Mouse (Mus musculus) lung, embryonic 16.5 days (tissue): ENCODE measurements at regions not wholly inside any gene's neighbourhood (a gene's known extent, or its start where the extent isn't known, plus 50 kb on each side); places are given as distances from the start of the nearest gene placed in this dataset.
"Not testable (repeated sequence)": the region's sequence is repeated elsewhere in the genome, so short reads cannot be mapped to it uniquely, and the experiment has no call there.

ENCODE experiments used
- ATAC-seq: fragments of 200-750 bp; cut with Nextera tagmentation; 2 replicates; pipeline ENCODE4 v1.8.0; 2017; ENCODE audit warnings: low read depth, mild to moderate bottlenecking, moderate library complexity
- H3K27ac ChIP-seq: fragments of 300-500 bp; sonication (generic); 2 replicates; pipeline ENCODE4 v1.5.1; 2014; ENCODE audit warnings: mild to moderate bottlenecking, control low read depth, low read length
- H3K27me3 ChIP-seq: fragments of 300-500 bp; sonication (generic); 2 replicates; pipeline ENCODE4 v1.6.1; 2014; ENCODE audit warnings: low read depth, low read length, mixed read lengths; ENCODE audit not compliant: control insufficient read depth, insufficient read depth
- H3K36me3 ChIP-seq: fragments of 300-500 bp; sonication (generic); 2 replicates; pipeline ENCODE4 v1.6.1; 2014; ENCODE audit warnings: low read length; ENCODE audit not compliant: control insufficient read depth, insufficient read depth
- H3K4me1 ChIP-seq: fragments of 300-500 bp; sonication (generic); replicated peaks from 2 replicates; pipeline ENCODE4 v1.6.1; 2014; ENCODE audit warnings: low read length, mixed read lengths; ENCODE audit not compliant: control insufficient read depth, insufficient read depth
- H3K4me2 ChIP-seq: fragments of 300-500 bp; sonication (generic); 2 replicates; pipeline ENCODE4 v1.6.1; 2014; ENCODE audit warnings: low read depth, low read length, control low read depth
- H3K4me3 ChIP-seq: fragments of 300-500 bp; sonication (generic); 2 replicates; pipeline ENCODE4 v1.5.1; 2014; ENCODE audit warnings: mild to moderate bottlenecking, low read length, control low read depth
- H3K9ac ChIP-seq: fragments of 300-500 bp; sonication (generic); 2 replicates; pipeline ENCODE4 v1.6.1; 2014; ENCODE audit warnings: low read length, control low read depth
- H3K9me3 ChIP-seq: fragments of 300-500 bp; sonication (generic); 2 replicates; pipeline ENCODE4 v1.6.1; 2016; ENCODE audit warnings: low read length; ENCODE audit not compliant: control insufficient read depth
- WGBS: fragments of 180-500 bp; shearing (Covaris S2); extraction: QIAGEN DNeasy Blood & Tissue Kit; methylation state at CpG from one replicate; pipeline ENCODE4 v1.1.7; 2014; 5-methylcytosine and 5-hydroxymethylcytosine counted together

DNA sequence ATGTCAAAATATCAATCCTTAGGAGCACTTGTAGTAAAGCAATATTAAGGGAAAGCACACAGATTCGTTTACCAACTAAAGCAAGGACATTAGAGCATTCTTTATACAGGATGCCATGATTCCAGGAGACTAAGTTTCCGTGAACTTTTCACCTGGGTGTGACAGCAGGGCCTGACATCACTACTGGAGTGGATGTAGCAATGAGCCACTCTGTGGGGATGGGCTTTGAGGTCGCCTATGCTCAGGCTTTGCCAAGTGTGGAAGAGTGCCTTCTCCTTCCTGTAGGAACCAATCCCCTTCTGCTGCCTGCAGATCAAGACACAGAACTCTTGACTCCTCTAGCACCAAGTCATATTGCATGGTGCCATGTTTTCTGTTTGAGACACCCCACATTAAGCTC, 85.3 kb upstream of the Trim24 start:
- H3K9ac ChIP-seq, H3K4me3 ChIP-seq, H3K4me2 ChIP-seq, H3K27ac ChIP-seq, H3K36me3 ChIP-seq, H3K27me3 ChIP-seq, ATAC-seq, H3K4me1 ChIP-seq: not testable (repeated sequence)
- peaks cover 12% of the 10 kb centered on the region for H3K9me3 ChIP-seq
- WGBS: 84% methylated on average over 3 of the region's 3 CpGs

GRCm38 (mm10) chr6:37785741-37786140, 84.9 kb upstream of the Trim24 start:
- no peak for ATAC-seq
- H3K9me3 ChIP-seq: peaks cover 12% of the 10 kb centered on the region
- no peaks in the 10 kb centered on the region for H3K36me3 ChIP-seq
- no peak overlapping the region for H3K4me2 ChIP-seq
- WGBS: 83% methylated on average over 7 of the region's 7 CpGs
- no peaks in the 10 kb centered on the region for H3K4me1 ChIP-seq
- H3K27ac ChIP-seq: no peak overlapping the region
- H3K9ac ChIP-seq: no peak overlapping the region
- H3K27me3 ChIP-seq: no peaks in the 10 kb centered on the region
- H3K4me3 ChIP-seq: no peak overlapping the region

- H3K4me3 ChIP-seq, H3K27ac ChIP-seq, H3K27me3 ChIP-seq, H3K4me2 ChIP-seq, H3K36me3 ChIP-seq, H3K9ac ChIP-seq, ATAC-seq, H3K4me1 ChIP-seq: not testable (repeated sequence)
- 91% methylated on average over 2 of the region's 8 CpGs for WGBS
- peaks cover 12% of the 10 kb centered on the region for H3K9me3 ChIP-seq
These were observed 82.8 kb upstream of the Trim24 start for GRCm38 (mm10) chr6:37787858-37788257.

DNA sequence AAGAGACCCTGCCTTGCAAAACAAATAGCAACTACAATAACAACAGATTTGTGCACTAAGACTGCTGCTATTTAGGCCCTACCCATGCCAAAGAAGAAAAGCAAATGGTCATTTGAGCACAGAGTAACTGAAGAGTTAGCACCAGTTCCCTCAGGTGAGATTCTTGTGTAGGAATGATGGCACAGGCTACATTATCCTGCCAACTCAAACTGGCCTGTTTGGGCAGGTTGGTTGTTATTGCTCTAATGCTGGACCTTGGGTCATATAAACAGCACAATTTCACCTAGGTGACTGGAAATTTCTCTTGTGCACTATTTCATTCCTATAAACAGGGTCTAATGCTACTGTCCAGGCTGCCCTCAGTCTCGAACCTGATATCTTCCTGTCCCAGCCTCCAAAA, 79.7 kb upstream of the Trim24 start:
- Histone ChIP-seq H3K9me3 (peaks cover 2% of the 10 kb centered on the region; the same call in 1 of the 2 replicates), H3K4me3 (no peak overlapping the region), H3K27me3 (no peaks in the 10 kb centered on the region), H3K4me1 (no peaks in the 10 kb centered on the region), H3K27ac (no peak overlapping the region), H3K36me3 (no peaks in the 10 kb centered on the region), H3K9ac (no peak overlapping the region), H3K4me2 (no peak overlapping the region)
- 84% methylated on average over 1 of the region's 1 CpGs for WGBS
- no peak for ATAC-seq

GRCm38 (mm10) chr6:37794211-37794610, 76.4 kb upstream of the Trim24 start:
- Histone ChIP-seq H3K9ac (no peak overlapping the region), H3K9me3 (peaks cover 5% of the 10 kb centered on the region; the same call in 1 of the 2 replicates), H3K4me1 (no peaks in the 10 kb centered on the region), H3K4me3 (no peak overlapping the region), H3K27me3 (no peaks in the 10 kb centered on the region), H3K4me2 (no peak overlapping the region), H3K36me3 (no peaks in the 10 kb centered on the region), H3K27ac (no peak overlapping the region)
- 63% methylated on average over 4 of the region's 4 CpGs for WGBS
- no peak for ATAC-seq

GRCm38 (mm10) chr6:37795001-37795400, 75.6 kb upstream of the Trim24 start:
- Histone ChIP-seq H3K4me1 (no peaks in the 10 kb centered on the region), H3K36me3 (no peaks in the 10 kb centered on the region), H3K9me3 (peaks cover 5% of the 10 kb centered on the region; the same call in 1 of the 2 replicates), H3K27ac (no peak overlapping the region), H3K4me3 (no peak overlapping the region), H3K27me3 (no peaks in the 10 kb centered on the region), H3K4me2 (no peak overlapping the region), H3K9ac (no peak overlapping the region)
- no peak for ATAC-seq

GRCm38 (mm10) chr6:37803231-37803630, 67.4 kb upstream of the Trim24 start:
- ATAC-seq: no peak
- no peak overlapping the region for H3K27ac ChIP-seq
- H3K9ac ChIP-seq: no peak overlapping the region
- WGBS: 85% methylated on average over 5 of the region's 5 CpGs
- peaks cover 2% of the 10 kb centered on the region; the same call in 1 of the 2 replicates for H3K9me3 ChIP-seq
- H3K4me1 ChIP-seq: no peaks in the 10 kb centered on the region
- H3K4me3 ChIP-seq: no peak overlapping the region
- H3K27me3 ChIP-seq: no peaks in the 10 kb centered on the region
- no peaks in the 10 kb centered on the region for H3K36me3 ChIP-seq
- no peak overlapping the region for H3K4me2 ChIP-seq

GRCm38 (mm10) chr6:37805896-37806295, 64.7 kb upstream of the Trim24 start:
- H3K4me3 ChIP-seq, H3K27me3 ChIP-seq, H3K36me3 ChIP-seq, ATAC-seq, H3K4me2 ChIP-seq, H3K4me1 ChIP-seq, H3K9me3 ChIP-seq, H3K27ac ChIP-seq, H3K9ac ChIP-seq: not testable (repeated sequence)
- 97% methylated on average over 24 of the region's 24 CpGs for WGBS

GRCm38 (mm10) chr6:37806529-37807191, 64.0 kb upstream of the Trim24 start:
- not testable (repeated sequence) for H3K9me3 ChIP-seq, H3K4me3 ChIP-seq, H3K27ac ChIP-seq, H3K36me3 ChIP-seq, H3K4me2 ChIP-seq, H3K4me1 ChIP-seq, H3K9ac ChIP-seq, H3K27me3 ChIP-seq
- ATAC-seq: peak; percentile 82
- WGBS: 70% methylated on average over 1 of the region's 10 CpGs

DNA sequence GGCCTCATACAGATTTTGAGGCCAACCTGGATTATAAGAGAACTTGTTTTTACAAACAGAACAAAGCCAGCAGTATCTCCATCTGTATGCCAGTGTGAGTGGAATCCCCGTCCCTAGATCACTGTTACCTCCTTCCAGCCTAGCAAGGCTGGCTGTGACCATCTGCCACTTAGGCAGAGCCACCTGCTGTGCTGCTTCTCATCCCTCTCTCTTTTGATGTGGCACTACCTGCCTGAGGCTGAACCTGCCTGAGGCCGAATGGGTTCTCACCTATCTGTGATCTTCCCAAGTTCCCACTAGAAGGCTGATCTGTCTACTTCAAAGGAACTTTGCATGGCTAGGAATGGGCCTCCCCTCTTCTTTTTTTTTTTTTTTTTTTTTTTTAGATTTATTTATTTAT, 55.4 kb upstream of the Trim24 start:
- WGBS: 58% methylated on average over 2 of the region's 2 CpGs
- not testable (repeated sequence) for H3K4me1 ChIP-seq, H3K9me3 ChIP-seq, H3K9ac ChIP-seq, H3K4me2 ChIP-seq, H3K4me3 ChIP-seq, H3K27me3 ChIP-seq, H3K36me3 ChIP-seq, ATAC-seq, H3K27ac ChIP-seq
